Mouse (Mus musculus) layer of hippocampus, adult 18-20 months (tissue): Measurements from ENCODE around the gene Meaf6. TPM values are rescaled to one million over a fixed set of nuclear protein-coding genes. Genes with fewer than 3 reads are reported as not detected.
A peak's percentile ranks its signal among the peaks of the same experiment; 100 is the strongest.

Experiments used
- DNase-seq, 2 experiments: peaks; one replicate each; pipeline ENCODE4 v3.0.0; 2022; ENCODE audit warnings: low spot score in 2 of 2
- total RNA-seq, 2 experiments: library from RNA; stranded (reverse); gene quantifications; 2 replicates each; pipeline ENCODE4 v1.2.3; 2021

The Meaf6 gene
- total RNA-seq, 2 experiments from 2014 or later: 113 to 118 TPM

GRCm38 (mm10) chr4:125115710-125116089 is 30.8 kb downstream of the Meaf6 start:
- peak in 1 of 2 experiments; percentile 38 for DNase-seq

GRCm38 (mm10) chr4:125116090-125116861 is 31.3 kb downstream of the Meaf6 start:
- DNase-seq: peak; percentile 39 to 66

GRCm38 (mm10) chr4:125116929-125117328 is 32.0 kb downstream of the Meaf6 start:
- no peak for DNase-seq

GRCm38 (mm10) chr4:125117902-125118320 is 33.0 kb downstream of the Meaf6 start:
- DNase-seq: no peak

GRCm38 (mm10) chr4:125119070-125119469 is 34.1 kb downstream of the Meaf6 start:
- DNase-seq: no peak

- DNase-seq: no peak
These were observed 34.8 kb downstream of the Meaf6 start for GRCm38 (mm10) chr4:125119721-125120120.

GRCm38 (mm10) chr4:125122431-125123278 is 37.7 kb downstream of the Meaf6 start:
- DNase-seq: no peak

GRCm38 (mm10) chr4:125123279-125123671 is 38.3 kb downstream of the Meaf6 start:
- no peak for DNase-seq

- DNase-seq: no peak
These were observed 39.7 kb downstream of the Meaf6 start for GRCm38 (mm10) chr4:125124424-125125209.

GRCm38 (mm10) chr4:125125361-125125921 is 40.5 kb downstream of the Meaf6 start:
- DNase-seq: no peak

GRCm38 (mm10) chr4:125126186-125126585 is 41.3 kb downstream of the Meaf6 start:
- DNase-seq: no peak

GRCm38 (mm10) chr4:125126761-125127160 is 41.8 kb downstream of the Meaf6 start:
- no peak for DNase-seq

- peak; percentile 54 to 69 for DNase-seq
These were observed 42.6 kb downstream of the Meaf6 start, which contains the start of gene Zc3h12a for GRCm38 (mm10) chr4:125127305-125128084. Zc3h12a (minus strand) TSS chr4:125127840.

GRCm38 (mm10) chr4:125131493-125131892 is 46.6 kb downstream of the Meaf6 start:
- no peak for DNase-seq

GRCm38 (mm10) chr4:125132394-125132793 is 47.5 kb downstream of the Meaf6 start:
- peak in 1 of 2 experiments; percentile 75 for DNase-seq

GRCm38 (mm10) chr4:125134192-125134591 is 49.3 kb downstream of the Meaf6 start:
- no peak for DNase-seq

GRCm38 (mm10) chr4:125134631-125135030 is 49.7 kb downstream of the Meaf6 start:
- DNase-seq: no peak

- DNase-seq: no peak
These were observed 50.3 kb downstream of the Meaf6 start for GRCm38 (mm10) chr4:125135076-125135855.

- DNase-seq: no peak
These were observed 51.5 kb downstream of the Meaf6 start for GRCm38 (mm10) chr4:125136303-125136888.
